Mouse (Mus musculus) C2C12 (cell line): Measurements from ENCODE around the gene Crybb3.

Experiments used
- MYOD1 ChIP-seq: IDR thresholded peaks from one replicate; pipeline ENCODE4 v1.6.1; 2011; ENCODE audit warnings: low read depth; ENCODE audit not compliant: control insufficient read depth, insufficient read length
- USF1 ChIP-seq: IDR thresholded peaks from one replicate; pipeline ENCODE4 v1.6.1; 2011; ENCODE audit warnings: low read depth, mild to moderate bottlenecking, control low read depth, moderate library complexity

- TF ChIP-seq MYOD1 (no peak), USF1 (no peak)
Measured at GRCm38 (mm10) chr5:113119861-113120465, 38.6 kb upstream of the Crybb3 start.
